Mouse (Mus musculus) left cerebral cortex, adult 8-10 months (tissue): ENCODE results near the gene Rassf8. TPM values are rescaled to one million over a fixed set of nuclear protein-coding genes. Genes with fewer than 3 reads are reported as not detected.

Source experiments
- DNase-seq, 2 experiments: peaks; one replicate each; pipeline ENCODE4 v3.0.0; 2022; ENCODE audit warnings: low spot score in 2 of 2
- total RNA-seq, 4 experiments: library from RNA; stranded (reverse); gene quantifications; 2 replicates each; pipeline ENCODE4 v1.2.4; 2022

Rassf8 gene
- 10 to 100 TPM; 17.1 to 25.1 (median 22.0) TPM for total RNA-seq

- DNase-seq: peak; percentile 57 to 77
These were observed at the start of gene Rassf8 for GRCm38 (mm10) chr6:145746132-145746849. Gene Rassf8 (plus strand): TSS chr6:145746748.

- no peak for DNase-seq
These were observed 45.5 kb upstream of the Rassf8 start for GRCm38 (mm10) chr6:145701021-145701540.

- no peak for DNase-seq
These were observed 42.9 kb upstream of the Rassf8 start for GRCm38 (mm10) chr6:145703667-145704066.

GRCm38 (mm10) chr6:145709956-145710720 lies 36.4 kb upstream of the Rassf8 start:
- DNase-seq: no peak

- DNase-seq: no peak
These were observed 35.8 kb upstream of the Rassf8 start for GRCm38 (mm10) chr6:145710797-145711196.

- DNase-seq: no peak
These were observed 35.2 kb upstream of the Rassf8 start for GRCm38 (mm10) chr6:145711320-145711719.

GRCm38 (mm10) chr6:145713241-145714114 lies 33.1 kb upstream of the Rassf8 start:
- no peak for DNase-seq

- DNase-seq: no peak
These were observed 32.4 kb upstream of the Rassf8 start for GRCm38 (mm10) chr6:145714131-145714530.

GRCm38 (mm10) chr6:145722596-145722995 lies 24.0 kb upstream of the Rassf8 start:
- DNase-seq: no peak

GRCm38 (mm10) chr6:145723131-145723863 lies 23.3 kb upstream of the Rassf8 start:
- no peak for DNase-seq

- no peak for DNase-seq
These were observed 20.7 kb upstream of the Rassf8 start for GRCm38 (mm10) chr6:145725849-145726248.

- DNase-seq: no peak
These were observed 19.6 kb upstream of the Rassf8 start for GRCm38 (mm10) chr6:145726986-145727385.

GRCm38 (mm10) chr6:145732868-145733267 lies 13.7 kb upstream of the Rassf8 start:
- no peak for DNase-seq

- DNase-seq: no peak
These were observed 13.3 kb upstream of the Rassf8 start for GRCm38 (mm10) chr6:145733276-145733675.

- DNase-seq: no peak
These were observed 12.6 kb upstream of the Rassf8 start for GRCm38 (mm10) chr6:145733911-145734310.

GRCm38 (mm10) chr6:145736099-145736498 lies 10.4 kb upstream of the Rassf8 start:
- DNase-seq: no peak

- DNase-seq: no peak
These were observed 7.3 kb upstream of the Rassf8 start for GRCm38 (mm10) chr6:145739231-145739630.

- DNase-seq: no peak
These were observed 6.5 kb upstream of the Rassf8 start for GRCm38 (mm10) chr6:145740011-145740410.

- DNase-seq: no peak
These were observed 1.3 kb upstream of the Rassf8 start for GRCm38 (mm10) chr6:145745291-145745690.

- DNase-seq: peak in 1 of 2 experiments; percentile 19
These were observed 548 bp downstream of the Rassf8 start for GRCm38 (mm10) chr6:145746921-145747670.
